Mouse (Mus musculus) frontal cortex, adult 2 months (tissue): Measurements from ENCODE around the gene Man2a1. TPM values are rescaled to one million over a fixed set of nuclear protein-coding genes. Genes with fewer than 3 reads are reported as not detected.

Source experiments
- DNase-seq, 2 experiments: peaks; one replicate each; pipeline ENCODE4 v3.0.0; 2022; ENCODE audit warnings: low spot score in 1 of 2; ENCODE audit errors: extremely low spot score in 1 of 2
- polyA plus RNA-seq: library from polyadenylated mRNA; depleted of rRNA; stranded (reverse); fragments of >200 nt; gene quantifications from 2 replicates; pipeline ENCODE4 v1.2.3, GENCODE M21; 2012; rRNA removed

Gene Man2a1
- polyA plus RNA-seq, 1 experiment, result 8.4 TPM

DNA sequence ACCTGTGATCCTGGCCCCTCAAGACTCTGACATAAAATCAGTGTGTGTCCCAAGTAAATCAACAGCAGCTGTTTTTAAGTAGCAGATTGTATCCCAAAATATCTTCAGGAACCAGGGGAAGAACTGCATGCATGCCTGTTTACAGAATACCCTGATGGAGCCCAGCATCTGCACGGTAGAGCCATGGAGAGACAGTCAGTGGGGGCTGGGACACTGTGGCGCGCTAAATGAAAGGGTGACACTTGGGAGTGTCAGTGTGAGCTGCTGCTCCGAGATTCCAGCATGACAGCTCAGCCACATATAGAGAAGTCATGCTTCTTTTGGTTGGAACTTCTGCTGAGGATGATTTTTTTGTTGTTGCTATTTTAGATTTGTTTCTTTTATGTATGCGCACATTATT lies 192.1 kb downstream of the Man2a1 start:
- DNase-seq, result no peak

- no peak for DNase-seq
Measured at GRCm38 (mm10) chr17:64802168-64802955, 201.8 kb downstream of the Man2a1 start.

DNA sequence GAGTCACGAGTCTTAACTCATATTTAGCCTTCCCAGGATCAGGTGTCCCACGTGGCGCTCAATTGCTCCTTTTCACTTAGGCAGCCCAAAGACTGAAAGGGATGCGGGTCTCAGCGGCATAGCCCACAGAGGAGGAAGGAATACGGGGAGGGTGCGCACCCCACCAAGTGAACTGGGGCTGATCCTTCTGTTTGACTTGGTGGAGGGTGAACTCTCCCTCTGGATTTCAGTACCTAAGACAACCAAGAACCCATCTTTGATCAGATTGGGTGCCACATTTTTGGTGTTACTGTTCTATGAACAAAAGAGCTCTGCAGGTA lies 202.4 kb downstream of the Man2a1 start:
- DNase-seq, result no peak

Other genes with a start within 250 kb of the Man2a1 start
- not detected in 2 replicates for gene 4930583I09Rik, start 235.3 kb downstream of the Man2a1 start, polyA plus RNA-seq